Mouse (Mus musculus) E14TG2a.4 (cell line): ENCODE measurements around the gene Paqr7.

Source experiments
- H3K27me3 ChIP-seq: 2 replicates; pipeline ENCODE4 v1.6.1; 2014; ENCODE audit warnings: low read length, control low read depth; ENCODE audit not compliant: insufficient read depth
- H3K36me3 ChIP-seq: 2 replicates; pipeline ENCODE4 v1.6.1; 2014; ENCODE audit warnings: low read length, control low read depth; ENCODE audit not compliant: insufficient read depth
- H3K4me1 ChIP-seq: replicated peaks from 2 replicates; pipeline ENCODE4 v1.6.1; 2014; ENCODE audit warnings: low read depth, low read length, control low read depth
- H3K4me3 ChIP-seq: replicated peaks from 2 replicates; pipeline ENCODE4 v1.5.1; 2014; ENCODE audit warnings: mild to moderate bottlenecking, low read length
- H3K9me3 ChIP-seq: 2 replicates; pipeline ENCODE4 v1.6.1; 2014; ENCODE audit warnings: low read length, control low read depth
- CTCF ChIP-seq: conservative IDR thresholded peaks from 2 replicates; pipeline ENCODE4 v1.5.1; 2014; ENCODE audit warnings: low read length
- NANOG ChIP-seq: IDR thresholded peaks from 2 replicates; pipeline ENCODE4 v1.6.1; 2014; ENCODE audit warnings: borderline replicate concordance, low read length, mixed read lengths
- POU5F1 ChIP-seq: IDR thresholded peaks from 2 replicates; pipeline ENCODE4 v1.6.1; 2014; ENCODE audit warnings: low read length, borderline replicate concordance

Gene Paqr7

GRCm38 (mm10) chr4:134480864-134481263 is 15.6 kb upstream of the Paqr7 start:
- H3K27me3 ChIP-seq = peaks cover 4% of the 10 kb centered on the region; the same call in 1 of the 2 replicates
- peak overlapping the region; percentile 32 for H3K4me3 ChIP-seq
- peaks cover 18% of the 10 kb centered on the region for H3K36me3 ChIP-seq
- TF ChIP-seq POU5F1 (no peak), CTCF (peak; percentile 94)
- H3K9me3 ChIP-seq = no peaks in the 10 kb centered on the region
- peaks cover 73% of the 10 kb centered on the region for H3K4me1 ChIP-seq

- TF ChIP-seq NANOG = no peak
- Histone ChIP-seq H3K27me3 (peaks cover 4% of the 10 kb centered on the region; the same call in 1 of the 2 replicates), H3K36me3 (peaks cover 14% of the 10 kb centered on the region), H3K9me3 (no peaks in the 10 kb centered on the region), H3K4me1 (peaks cover 70% of the 10 kb centered on the region), H3K4me3 (peak overlapping the region; percentile 32)
Measured at GRCm38 (mm10) chr4:134481270-134481669, 15.2 kb upstream of the Paqr7 start.

DNA sequence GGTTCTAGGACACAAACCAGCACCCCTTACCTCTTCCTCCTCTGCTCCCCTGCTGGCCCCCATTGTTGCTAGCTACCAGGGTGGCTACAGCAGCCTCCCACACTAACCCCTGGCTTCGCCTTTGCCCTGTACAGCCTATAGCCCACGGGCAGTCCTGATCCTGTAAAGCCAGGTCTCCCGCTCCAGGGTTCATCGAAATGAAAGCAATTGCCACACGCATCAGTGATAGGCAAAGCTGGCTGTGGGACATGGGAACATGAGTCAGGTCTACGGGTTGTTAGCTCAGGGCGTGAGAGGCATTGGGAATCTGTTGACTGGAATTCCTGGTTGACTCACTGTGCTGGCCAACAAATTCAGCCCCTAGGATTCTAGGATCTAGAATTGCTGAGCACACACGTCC is 14.1 kb upstream of the Paqr7 start:
- Histone ChIP-seq H3K9me3 (no peaks in the 10 kb centered on the region), H3K27me3 (peaks cover 4% of the 10 kb centered on the region; the same call in 1 of the 2 replicates), H3K36me3 (peaks cover 4% of the 10 kb centered on the region; the same call in 1 of the 2 replicates), H3K4me3 (no peak overlapping the region), H3K4me1 (peaks cover 63% of the 10 kb centered on the region)
- TF ChIP-seq CTCF (no peak), POU5F1 (no peak), NANOG (no peak)

- Histone ChIP-seq H3K4me1 (peaks cover 63% of the 10 kb centered on the region), H3K27me3 (peaks cover 4% of the 10 kb centered on the region; the same call in 1 of the 2 replicates), H3K9me3 (no peaks in the 10 kb centered on the region), H3K36me3 (no peaks in the 10 kb centered on the region), H3K4me3 (no peak overlapping the region)
- TF ChIP-seq NANOG (no peak), CTCF (no peak), POU5F1 (no peak)
Measured at GRCm38 (mm10) chr4:134483078-134483688, 13.3 kb upstream of the Paqr7 start.

DNA sequence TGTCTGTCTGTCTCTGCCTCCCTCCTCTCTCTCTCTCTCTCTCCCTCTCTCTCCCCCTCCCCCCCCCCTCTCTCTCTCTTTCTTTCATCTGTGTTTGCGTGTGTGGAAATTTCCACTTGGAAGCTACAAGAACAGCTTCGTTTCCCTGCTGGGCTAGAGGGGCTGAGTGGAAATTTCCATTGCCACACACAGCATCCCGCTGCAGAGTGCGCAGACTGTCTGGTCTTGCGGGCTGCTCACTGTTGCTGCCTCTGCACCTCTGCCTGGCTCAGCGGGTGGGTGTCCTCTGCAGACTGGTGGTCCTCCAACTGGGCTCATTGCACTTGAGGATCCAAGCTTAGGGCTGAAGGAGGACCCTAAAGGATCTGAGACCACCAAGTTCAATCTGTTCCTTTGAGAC is 12.8 kb upstream of the Paqr7 start:
- no peak overlapping the region for H3K4me3 ChIP-seq
- peaks cover 59% of the 10 kb centered on the region for H3K4me1 ChIP-seq
- H3K36me3 ChIP-seq = no peaks in the 10 kb centered on the region
- no peaks in the 10 kb centered on the region for H3K9me3 ChIP-seq
- TF ChIP-seq POU5F1 = no peak
- TF ChIP-seq NANOG = no peak
- no peak for TF ChIP-seq CTCF
- H3K27me3 ChIP-seq = peaks cover 4% of the 10 kb centered on the region; the same call in 1 of the 2 replicates

GRCm38 (mm10) chr4:134484231-134484630 is 12.3 kb upstream of the Paqr7 start:
- Histone ChIP-seq H3K4me1 (peaks cover 59% of the 10 kb centered on the region), H3K27me3 (peaks cover 4% of the 10 kb centered on the region; the same call in 1 of the 2 replicates), H3K9me3 (no peaks in the 10 kb centered on the region), H3K4me3 (no peak overlapping the region), H3K36me3 (no peaks in the 10 kb centered on the region)
- TF ChIP-seq POU5F1 = no peak
- no peak for TF ChIP-seq NANOG
- TF ChIP-seq CTCF = no peak

DNA sequence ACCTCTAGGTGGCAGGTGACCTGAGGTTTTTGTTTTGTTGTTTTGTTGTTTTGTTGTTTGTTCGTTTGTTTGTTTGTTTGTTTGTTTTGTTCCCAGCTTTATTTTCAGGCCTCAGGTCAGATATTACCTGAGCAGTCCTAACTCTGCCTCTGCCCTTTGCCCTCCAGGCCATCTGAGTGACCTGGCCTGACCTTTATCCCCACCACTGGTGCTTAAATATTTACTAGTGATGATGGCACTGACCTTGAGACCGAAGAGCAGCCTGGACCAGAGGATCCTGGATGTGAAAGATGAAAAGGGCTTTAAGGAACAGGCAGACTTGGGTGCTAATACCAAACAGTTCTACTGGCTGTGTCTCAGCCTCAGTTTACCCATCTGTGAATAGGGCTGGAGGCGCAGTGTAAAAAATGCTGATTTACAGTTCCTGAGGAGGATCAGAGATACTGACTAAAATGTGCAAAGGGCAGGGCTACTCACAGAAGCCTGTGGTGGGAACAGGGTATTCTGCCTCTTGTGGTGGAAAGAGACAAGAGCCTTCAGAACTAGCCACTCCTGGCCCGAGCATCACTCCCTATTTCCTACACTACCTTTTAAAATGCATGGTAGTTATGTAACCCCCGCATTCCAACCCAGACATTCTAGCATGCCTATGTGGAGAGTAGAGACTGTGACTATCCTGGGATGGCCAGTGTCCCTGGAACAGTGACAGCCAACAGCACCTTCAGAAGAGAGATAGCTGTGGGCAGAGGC is 11.2 kb upstream of the Paqr7 start:
- TF ChIP-seq POU5F1 (no peak), CTCF (0 out of 2 replicates have a peak, but pooled peaks have one; percentile 8), NANOG (no peak)
- peaks cover 51% of the 10 kb centered on the region for H3K4me1 ChIP-seq
- H3K27me3 ChIP-seq = peaks cover 4% of the 10 kb centered on the region; the same call in 1 of the 2 replicates
- H3K36me3 ChIP-seq = no peaks in the 10 kb centered on the region
- H3K9me3 ChIP-seq = peaks cover 4% of the 10 kb centered on the region; the same call in 1 of the 2 replicates
- no peak overlapping the region for H3K4me3 ChIP-seq

- peaks cover 2% of the 10 kb centered on the region; the same call in 1 of the 2 replicates for H3K27me3 ChIP-seq
- H3K9me3 ChIP-seq = peaks cover 8% of the 10 kb centered on the region; the same call in 1 of the 2 replicates
- TF ChIP-seq POU5F1 (no peak), CTCF (no peak), NANOG (no peak)
- H3K4me1 ChIP-seq = peaks cover 34% of the 10 kb centered on the region
- H3K4me3 ChIP-seq = peak overlapping the region; percentile 30; the same call in 1 of the 2 replicates
- no peaks in the 10 kb centered on the region for H3K36me3 ChIP-seq
Measured at GRCm38 (mm10) chr4:134488211-134488610, 8.3 kb upstream of the Paqr7 start.
